Mouse (Mus musculus): ENCODE results near the gene Urb1. TPM values are rescaled to one million over a fixed set of nuclear protein-coding genes. Genes with fewer than 3 reads are reported as not detected.

Gene Urb1
- polyA plus RNA-seq, 1 experiment: 2.7 TPM

DNA sequence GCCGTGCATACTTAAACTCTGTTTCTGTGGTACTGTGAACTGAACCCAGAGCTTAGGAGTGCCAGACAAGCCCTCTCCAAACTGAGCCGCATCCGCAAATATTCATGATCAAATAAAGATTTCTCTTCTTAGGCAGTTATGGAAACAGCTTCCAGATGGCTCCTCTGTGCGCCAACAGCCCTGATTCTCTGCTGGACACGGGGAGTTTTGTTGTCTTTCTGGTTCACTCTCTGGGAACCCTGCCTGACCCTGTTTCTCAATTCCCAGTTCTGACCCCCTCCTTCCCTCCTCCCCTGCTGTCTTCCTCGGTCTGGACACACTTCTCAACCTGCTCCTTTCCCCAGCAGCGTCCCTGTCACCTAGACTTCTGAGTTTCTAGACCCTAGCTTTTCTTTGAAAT is 12.8 kb upstream of the Urb1 start:
- Histone ChIP-seq H3K4me1 (ENCODE audit: control insufficient read depth, insufficient read depth, low read length) (no peaks in the 10 kb centered on the region), H3K27me3 (replicated peaks; ENCODE audit: control insufficient read depth, insufficient read depth, low read length) (no peaks in the 10 kb centered on the region), H3K36me3 (ENCODE audit: control insufficient read depth, insufficient read depth, low read length) (no peaks in the 10 kb centered on the region), H3K4me3 (ENCODE audit: insufficient read depth, low read depth, low read length) (no peak overlapping the region), H3K27ac (ENCODE audit: insufficient read depth, low read depth, low read length) (no peak overlapping the region)
- DNase-seq: no peak
- TF ChIP-seq CTCF (conservative IDR thresholded peaks at IDR 0.05; ENCODE audit: insufficient read depth, insufficient read length, low read depth, low read length): no peak
- TF ChIP-seq POLR2A (IDR thresholded peaks at IDR 0.05; ENCODE audit: low read depth, low read length): no peak
- WGBS: 63% methylated on average over 7 of the region's 7 CpGs

DNA sequence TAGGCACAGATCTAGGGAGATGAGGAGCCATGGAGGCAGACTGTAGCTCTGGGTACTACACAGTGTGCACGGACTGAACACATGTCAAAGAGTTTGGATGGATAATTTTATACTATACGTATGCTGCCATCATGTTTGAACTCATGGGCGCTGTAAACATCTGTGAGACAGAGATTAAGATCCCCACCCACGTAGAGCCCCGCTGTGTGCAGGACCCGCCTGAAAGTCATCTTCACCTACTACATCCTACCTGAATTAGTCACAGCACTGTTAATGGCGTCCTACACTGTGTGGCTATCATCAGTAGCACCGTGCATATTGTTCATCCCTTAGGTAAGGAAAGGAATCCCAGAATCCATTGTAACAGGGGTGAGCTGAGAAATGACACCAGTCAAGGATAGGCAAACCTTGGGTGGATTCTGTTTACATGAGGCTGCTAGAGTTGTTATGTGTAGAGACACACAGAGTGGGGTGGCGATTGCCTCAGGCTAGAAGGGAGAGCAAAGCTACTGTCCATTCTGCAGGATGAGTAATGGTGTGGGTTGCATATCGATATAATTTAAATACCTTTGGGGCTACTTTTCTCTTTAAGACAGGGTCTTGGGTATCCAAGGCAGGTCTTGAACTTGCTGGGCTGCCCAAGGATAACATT is 12.2 kb upstream of the Urb1 start:
- H3K4me1 ChIP-seq (ENCODE audit: control insufficient read depth, insufficient read depth, low read length): no peaks in the 10 kb centered on the region
- TF ChIP-seq CTCF (conservative IDR thresholded peaks at IDR 0.05; ENCODE audit: insufficient read depth, insufficient read length, low read depth, low read length) (no peak), POLR2A (IDR thresholded peaks at IDR 0.05; ENCODE audit: low read depth, low read length) (no peak)
- H3K27me3 ChIP-seq (replicated peaks; ENCODE audit: control insufficient read depth, insufficient read depth, low read length): no peaks in the 10 kb centered on the region
- H3K4me3 ChIP-seq (ENCODE audit: insufficient read depth, low read depth, low read length): no peak overlapping the region
- no peak for DNase-seq
- no peaks in the 10 kb centered on the region for H3K36me3 ChIP-seq (ENCODE audit: control insufficient read depth, insufficient read depth, low read length)
- no peak overlapping the region for H3K27ac ChIP-seq (ENCODE audit: insufficient read depth, low read depth, low read length)
- WGBS: 91% methylated on average over 10 of the region's 10 CpGs

GRCm38 (mm10) chr16:90821046-90821697 is 11.0 kb upstream of the Urb1 start:
- no peak for DNase-seq
- H3K4me1 ChIP-seq (ENCODE audit: control insufficient read depth, insufficient read depth, low read length): no peaks in the 10 kb centered on the region
- H3K4me3 ChIP-seq (ENCODE audit: insufficient read depth, low read depth, low read length): no peak overlapping the region
- H3K27ac ChIP-seq (ENCODE audit: insufficient read depth, low read depth, low read length): no peak overlapping the region
- H3K27me3 ChIP-seq (replicated peaks; ENCODE audit: control insufficient read depth, insufficient read depth, low read length): no peaks in the 10 kb centered on the region
- no peaks in the 10 kb centered on the region for H3K36me3 ChIP-seq (ENCODE audit: control insufficient read depth, insufficient read depth, low read length)
- TF ChIP-seq CTCF (conservative IDR thresholded peaks at IDR 0.05; ENCODE audit: insufficient read depth, insufficient read length, low read depth, low read length) (no peak), POLR2A (IDR thresholded peaks at IDR 0.05; ENCODE audit: low read depth, low read length) (no peak)
- WGBS: 81% methylated on average over 14 of the region's 14 CpGs

DNA sequence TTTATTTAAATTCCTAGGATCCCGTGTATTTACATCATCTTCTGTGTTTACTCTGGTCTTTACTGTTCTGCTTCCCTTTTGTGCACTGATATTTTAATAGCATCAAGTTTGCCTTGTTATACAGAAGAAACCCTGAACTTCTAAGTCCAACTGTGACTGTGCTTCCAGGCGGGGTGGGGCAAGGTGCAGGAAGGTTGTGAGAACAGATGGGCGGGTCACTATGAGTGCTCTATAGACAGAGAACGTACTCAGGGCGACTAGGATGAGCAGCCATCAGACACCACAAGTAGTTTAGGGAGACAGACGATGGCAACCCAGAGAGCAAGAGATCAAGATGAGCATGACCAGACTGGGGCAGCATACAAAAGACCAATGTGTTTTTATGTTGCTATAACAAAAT is 10.1 kb upstream of the Urb1 start:
- no peak overlapping the region for H3K27ac ChIP-seq (ENCODE audit: insufficient read depth, low read depth, low read length)
- no peaks in the 10 kb centered on the region for H3K36me3 ChIP-seq (ENCODE audit: control insufficient read depth, insufficient read depth, low read length)
- no peaks in the 10 kb centered on the region for H3K27me3 ChIP-seq (replicated peaks; ENCODE audit: control insufficient read depth, insufficient read depth, low read length)
- no peaks in the 10 kb centered on the region for H3K4me1 ChIP-seq (ENCODE audit: control insufficient read depth, insufficient read depth, low read length)
- no peak for DNase-seq
- H3K4me3 ChIP-seq (ENCODE audit: insufficient read depth, low read depth, low read length): no peak overlapping the region
- TF ChIP-seq CTCF (conservative IDR thresholded peaks at IDR 0.05; ENCODE audit: insufficient read depth, insufficient read length, low read depth, low read length) (no peak), POLR2A (IDR thresholded peaks at IDR 0.05; ENCODE audit: low read depth, low read length) (no peak)
- WGBS: 83% methylated on average over 6 of the region's 6 CpGs

DNA sequence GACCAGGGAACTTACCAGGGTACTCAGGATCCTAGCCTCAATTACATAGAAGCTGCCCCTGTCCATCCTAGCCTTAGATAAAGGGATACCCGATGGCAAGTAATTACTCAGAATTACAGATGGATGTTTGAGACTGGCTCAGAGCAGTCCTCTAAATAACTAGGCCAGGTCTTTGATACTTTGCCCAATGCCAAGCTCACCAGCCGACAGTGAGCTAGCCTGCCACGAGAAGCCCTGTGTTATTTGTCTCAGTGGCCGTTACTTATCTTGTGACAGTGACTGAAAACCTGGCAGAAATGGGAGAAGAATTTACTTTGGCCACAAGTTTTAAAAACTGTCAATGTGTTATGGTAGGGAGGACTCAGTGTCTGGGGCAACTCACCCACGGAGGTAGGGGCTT is 1.9 kb upstream of the Urb1 start:
- 88% methylated on average over 5 of the region's 5 CpGs for WGBS
- Histone ChIP-seq H3K4me1 (ENCODE audit: control insufficient read depth, insufficient read depth, low read length) (no peaks in the 10 kb centered on the region), H3K27ac (ENCODE audit: insufficient read depth, low read depth, low read length) (no peak overlapping the region), H3K4me3 (ENCODE audit: insufficient read depth, low read depth, low read length) (no peak overlapping the region), H3K27me3 (replicated peaks; ENCODE audit: control insufficient read depth, insufficient read depth, low read length) (no peaks in the 10 kb centered on the region), H3K36me3 (ENCODE audit: control insufficient read depth, insufficient read depth, low read length) (no peaks in the 10 kb centered on the region)
- TF ChIP-seq POLR2A (IDR thresholded peaks at IDR 0.05; ENCODE audit: low read depth, low read length): no peak
- TF ChIP-seq CTCF (conservative IDR thresholded peaks at IDR 0.05; ENCODE audit: insufficient read depth, insufficient read length, low read depth, low read length): no peak
- DNase-seq: no peak

- peak overlapping the region; percentile 23 for H3K4me3 ChIP-seq (ENCODE audit: insufficient read depth, low read depth, low read length)
- no peaks in the 10 kb centered on the region for H3K36me3 ChIP-seq (ENCODE audit: control insufficient read depth, insufficient read depth, low read length)
- no peaks in the 10 kb centered on the region for H3K4me1 ChIP-seq (ENCODE audit: control insufficient read depth, insufficient read depth, low read length)
- DNase-seq: no peak
- TF ChIP-seq POLR2A (IDR thresholded peaks at IDR 0.05; ENCODE audit: low read depth, low read length) (no peak), CTCF (conservative IDR thresholded peaks at IDR 0.05; ENCODE audit: insufficient read depth, insufficient read length, low read depth, low read length) (no peak)
- WGBS: 42% methylated on average over 11 of the region's 11 CpGs
- H3K27ac ChIP-seq (ENCODE audit: insufficient read depth, low read depth, low read length): peak overlapping the region; percentile 56
- no peaks in the 10 kb centered on the region for H3K27me3 ChIP-seq (replicated peaks; ENCODE audit: control insufficient read depth, insufficient read depth, low read length)
These were observed 573 bp upstream of the Urb1 start for GRCm38 (mm10) chr16:90810716-90811256.

- no peak for DNase-seq
These were observed 5.7 kb downstream of the Urb1 start for GRCm38 (mm10) chr16:90804466-90804865.

More at GRCm38 (mm10) chr16:90804466-90804865, 5.7 kb downstream of the Urb1 start:
- Histone ChIP-seq H3K27me3 (replicated peaks; ENCODE audit: control insufficient read depth, insufficient read depth, low read length) (no peaks in the 10 kb centered on the region), H3K4me1 (ENCODE audit: control insufficient read depth, insufficient read depth, low read length) (no peaks in the 10 kb centered on the region), H3K36me3 (ENCODE audit: control insufficient read depth, insufficient read depth, low read length) (no peaks in the 10 kb centered on the region), H3K4me3 (ENCODE audit: insufficient read depth, low read depth, low read length) (no peak overlapping the region), H3K27ac (ENCODE audit: insufficient read depth, low read depth, low read length) (no peak overlapping the region)
- TF ChIP-seq POLR2A (IDR thresholded peaks at IDR 0.05; ENCODE audit: low read depth, low read length) (no peak), CTCF (conservative IDR thresholded peaks at IDR 0.05; ENCODE audit: insufficient read depth, insufficient read length, low read depth, low read length) (no peak)
- WGBS: 96% methylated on average over 5 of the region's 5 CpGs

Data from kidney, adult 2 months (tissue).